Mouse (Mus musculus) inflammation-experienced regulatory T-cells, adult 6 months (primary cell): ENCODE measurements at regions not wholly inside any gene's neighbourhood (a gene's known extent, or its start where the extent isn't known, plus 50 kb on each side); places are given as distances from the start of the nearest gene placed in this dataset.
A peak's percentile ranks its signal among the peaks of the same experiment; 100 is the strongest.

Experiments
- ATAC-seq: one replicate; pipeline ENCODE4 v1.8.0; 2017

GRCm38 (mm10) chr5:148645772-148646171 lies 93.2 kb upstream of the Ubl3 start:
- ATAC-seq: no peak

DNA sequence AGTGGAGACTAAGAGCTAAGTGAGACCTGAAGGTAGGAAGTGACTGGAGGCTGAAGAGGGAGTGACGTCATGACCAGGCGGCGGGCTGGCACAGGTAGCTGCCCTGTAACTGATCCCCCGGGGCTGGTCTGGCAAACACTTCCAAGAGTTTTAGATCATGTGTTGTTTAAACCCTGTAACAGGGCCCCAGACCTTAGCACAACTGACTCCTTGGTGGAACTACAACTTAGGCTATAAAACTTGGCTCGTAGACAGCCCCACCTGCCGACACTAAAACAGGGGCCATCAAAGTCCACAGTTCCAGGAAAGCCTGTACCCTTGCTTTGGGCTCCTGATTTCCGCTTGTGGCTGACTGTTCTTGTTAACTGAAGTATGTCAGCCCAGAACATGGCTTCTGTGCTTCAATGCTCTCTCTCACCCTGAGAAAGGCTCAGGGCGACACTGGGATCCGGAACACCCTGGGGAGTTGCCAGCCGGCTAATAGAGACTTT lies 92.6 kb upstream of the Ubl3 start:
- ATAC-seq: peak; percentile 70

GRCm38 (mm10) chr5:148644345-148644744 lies 91.8 kb upstream of the Ubl3 start:
- no peak for ATAC-seq

GRCm38 (mm10) chr5:148641652-148642395 lies 89.2 kb upstream of the Ubl3 start:
- no peak for ATAC-seq

GRCm38 (mm10) chr5:148640523-148640922 lies 87.9 kb upstream of the Ubl3 start:
- ATAC-seq: no peak

GRCm38 (mm10) chr5:148634919-148635356 lies 82.3 kb upstream of the Ubl3 start:
- ATAC-seq: peak; percentile 65

- peak; percentile 55 for ATAC-seq
These were observed 81.4 kb upstream of the Ubl3 start for GRCm38 (mm10) chr5:148633999-148634398.

DNA sequence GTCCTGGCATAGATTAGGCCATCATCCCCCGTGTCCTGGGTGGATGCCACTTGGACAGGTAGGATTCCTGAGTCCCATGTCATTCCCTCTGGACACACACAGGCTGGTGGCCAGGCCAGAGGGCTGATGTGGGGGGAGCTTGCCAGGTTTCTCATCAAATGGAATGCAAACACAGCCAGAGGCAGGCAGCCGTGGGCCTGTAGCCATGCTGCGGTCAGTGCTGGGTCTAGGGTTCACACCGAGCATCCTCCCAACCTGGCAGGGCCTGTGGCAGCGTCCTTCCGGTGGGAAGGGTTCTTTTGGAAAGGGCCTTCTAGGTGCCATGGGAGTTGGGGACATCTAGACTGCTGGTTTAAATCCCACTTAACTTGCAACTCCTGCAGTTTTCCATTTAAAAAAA lies 80.7 kb upstream of the Ubl3 start:
- no peak for ATAC-seq

- ATAC-seq: no peak
These were observed 80.1 kb upstream of the Ubl3 start for GRCm38 (mm10) chr5:148632516-148633170.

DNA sequence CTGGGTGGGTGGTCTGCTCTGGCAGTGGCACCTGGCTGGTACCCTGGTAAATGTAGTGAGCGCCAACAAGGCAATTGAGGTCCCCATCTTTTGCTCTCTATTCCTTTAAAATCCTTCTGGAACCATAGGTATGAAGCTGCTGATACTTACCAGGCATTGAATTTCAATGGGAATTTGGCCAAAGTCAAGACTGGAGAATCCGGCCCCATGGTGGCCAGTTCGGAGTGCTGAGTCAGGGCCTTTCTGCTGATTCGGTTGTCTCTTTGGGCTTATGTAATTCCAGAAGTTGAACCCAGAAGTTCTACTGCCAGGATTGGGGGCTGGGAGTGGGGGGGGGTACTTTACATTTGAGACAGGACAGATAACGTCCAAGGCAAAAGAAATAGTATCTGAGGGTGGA lies 79.0 kb upstream of the Ubl3 start:
- ATAC-seq: no peak

DNA sequence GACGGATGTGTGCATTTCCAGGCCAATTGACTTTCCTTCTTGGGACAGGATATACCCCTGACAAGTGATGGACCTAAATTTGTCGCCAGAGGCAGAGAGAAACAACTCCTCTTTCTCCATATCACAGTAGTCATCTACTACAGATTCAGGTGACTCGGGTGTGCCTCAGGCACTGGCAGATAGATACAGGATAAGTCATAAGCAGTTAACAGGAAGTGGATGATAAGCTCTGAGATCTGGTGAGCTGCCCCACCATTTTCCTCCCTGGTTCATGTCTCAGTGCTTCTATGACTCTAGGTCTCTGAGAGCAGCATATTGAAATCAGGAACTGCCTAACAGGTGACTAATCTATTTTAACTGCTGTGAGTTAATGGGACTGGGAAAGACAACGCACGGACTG lies 73.4 kb upstream of the Ubl3 start:
- peak; percentile 60 for ATAC-seq

GRCm38 (mm10) chr5:148624649-148625405 lies 72.2 kb upstream of the Ubl3 start:
- ATAC-seq: peak; percentile 76

DNA sequence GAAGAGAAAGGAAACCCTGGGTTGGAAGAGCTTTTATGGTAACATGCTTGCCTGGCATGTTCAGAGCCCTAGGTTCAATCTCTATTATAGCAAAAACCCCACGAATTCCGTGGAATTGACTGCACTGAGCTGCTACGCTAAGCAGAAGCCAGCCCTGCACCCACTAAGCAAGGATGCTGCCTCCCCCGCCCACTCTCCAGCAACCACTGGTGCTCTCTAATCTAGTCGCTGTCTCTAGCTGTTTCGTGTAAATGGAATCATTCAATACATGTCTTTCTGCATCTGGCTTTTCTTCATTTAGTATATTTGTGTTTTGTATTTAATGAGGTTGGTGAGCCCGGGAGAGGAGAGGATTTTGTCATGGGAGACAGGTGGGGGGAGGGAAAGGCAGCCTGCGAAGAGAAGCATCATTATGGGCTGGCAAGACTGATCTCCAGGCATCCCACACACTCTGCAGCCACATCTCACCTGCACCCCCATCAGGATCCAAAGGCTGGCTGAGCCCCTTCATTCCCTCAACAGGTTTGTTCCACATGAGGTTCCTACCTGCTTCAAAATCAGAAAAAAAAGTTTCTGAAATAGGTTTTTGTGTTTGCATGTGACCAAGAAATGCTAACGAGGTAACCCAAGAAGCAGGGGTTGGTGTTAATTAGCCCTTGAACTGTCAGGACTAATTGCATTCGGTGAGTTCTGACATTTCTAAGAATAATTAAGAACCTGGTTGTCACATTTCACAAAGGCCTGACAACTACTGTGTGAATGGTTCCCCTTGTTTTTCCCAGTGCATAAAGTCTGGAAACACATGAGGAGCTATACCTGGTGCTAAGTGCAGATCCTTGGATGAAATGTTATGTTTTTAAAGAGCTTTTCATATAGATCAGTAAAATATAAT lies 68.6 kb upstream of the Ubl3 start:
- no peak for ATAC-seq

DNA sequence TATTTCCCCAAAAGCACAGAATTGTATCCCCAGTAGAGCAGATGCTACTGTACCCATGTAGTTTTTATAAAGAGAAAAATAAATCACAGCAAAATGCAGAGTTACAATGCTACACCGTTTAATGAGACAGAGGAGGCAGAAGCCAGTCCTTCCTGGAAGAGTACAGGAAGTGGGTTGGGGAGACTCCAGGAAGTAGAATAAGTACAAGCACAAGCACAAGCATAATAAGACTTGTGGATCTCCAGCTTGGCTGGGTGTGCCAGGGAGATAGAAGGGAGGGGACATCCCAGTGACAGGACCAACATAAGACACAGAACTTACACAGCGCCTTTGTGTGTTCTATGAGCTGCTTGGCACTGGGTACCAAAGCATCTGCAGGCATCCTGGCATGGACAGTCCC lies 67.3 kb upstream of the Ubl3 start:
- peak; percentile 57 for ATAC-seq

- no peak for ATAC-seq
These were observed 63.8 kb upstream of the Ubl3 start for GRCm38 (mm10) chr5:148616426-148616825.

DNA sequence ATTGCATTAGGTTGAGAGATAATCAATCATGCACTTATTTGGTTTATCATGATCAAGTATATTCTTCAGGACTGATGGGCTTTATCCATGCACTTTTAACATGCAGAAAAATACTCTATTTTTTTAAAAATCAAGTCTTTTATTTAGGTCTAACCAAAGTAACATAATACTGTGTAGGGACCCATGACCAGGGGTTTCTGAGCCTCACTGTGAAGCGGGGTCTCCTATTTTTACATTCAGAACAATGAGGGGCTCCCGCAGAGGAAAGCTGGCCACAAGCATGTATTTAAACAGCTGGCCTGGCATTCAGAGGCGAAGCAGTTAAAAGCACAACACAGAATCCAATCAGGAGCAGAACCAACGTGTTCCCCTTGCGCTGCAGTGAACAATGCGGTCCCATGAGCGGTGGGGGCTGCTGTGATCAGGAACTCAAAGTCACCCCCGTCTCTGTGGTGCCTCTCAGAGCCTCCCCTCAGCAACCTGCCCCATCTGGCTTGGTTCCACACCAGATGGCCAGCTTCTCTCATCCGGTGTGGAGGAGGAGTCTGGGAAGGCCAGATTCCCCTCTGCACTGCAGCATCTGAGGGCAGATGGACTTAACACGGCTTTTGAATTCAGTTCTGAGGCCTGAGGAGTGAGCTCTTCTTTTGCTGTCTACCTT lies 63.2 kb upstream of the Ubl3 start:
- ATAC-seq: no peak

DNA sequence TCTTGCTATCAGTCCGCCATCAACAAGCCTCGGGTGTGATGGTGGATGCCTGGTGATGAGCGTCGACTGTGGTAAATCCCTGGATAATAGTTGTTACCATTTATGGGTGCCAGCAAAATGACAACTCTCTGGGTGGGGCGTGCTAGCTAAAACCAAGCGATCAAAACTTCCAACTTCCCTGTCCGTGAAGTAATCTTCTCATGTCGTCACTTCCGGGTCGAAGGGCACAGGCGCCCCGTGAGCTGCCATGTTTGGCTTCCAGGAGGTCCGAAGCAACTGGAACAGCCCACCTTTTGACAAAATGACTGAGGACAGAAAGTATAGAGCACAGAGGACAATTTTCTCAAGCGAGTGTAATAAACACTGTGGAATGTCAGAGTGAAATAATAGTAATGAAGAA lies 62.5 kb upstream of the Ubl3 start:
- ATAC-seq: no peak

DNA sequence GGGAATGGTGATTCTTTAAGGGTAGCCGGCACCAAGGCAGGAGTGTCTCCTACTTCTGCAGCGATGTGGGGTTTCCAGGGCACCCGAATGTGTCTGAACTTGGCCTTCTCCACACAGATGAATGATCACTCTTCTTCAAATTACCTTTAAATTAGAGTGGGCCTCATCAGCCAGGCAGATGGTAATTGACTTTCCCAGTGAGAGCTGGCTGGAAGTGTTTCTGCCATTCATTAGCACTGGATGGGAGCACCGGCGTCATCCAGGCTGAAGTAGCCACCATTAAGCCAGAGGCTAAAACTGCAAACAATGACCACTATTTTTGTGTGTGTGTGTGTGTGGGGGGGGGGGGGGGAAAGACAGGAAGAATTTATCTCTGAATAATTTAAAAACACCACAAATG lies 58.7 kb upstream of the Ubl3 start:
- no peak for ATAC-seq

GRCm38 (mm10) chr5:148609506-148609880 lies 56.9 kb upstream of the Ubl3 start:
- ATAC-seq: no peak

GRCm38 (mm10) chr5:148608857-148609505 lies 56.4 kb upstream of the Ubl3 start:
- ATAC-seq: no peak

- no peak for ATAC-seq
These were observed 55.6 kb upstream of the Ubl3 start for GRCm38 (mm10) chr5:148608178-148608577.
